Mouse (Mus musculus): Measurements from ENCODE around the gene Cdiptos. TPM values are rescaled to one million over a fixed set of nuclear protein-coding genes. Genes with fewer than 3 reads are reported as not detected.
A peak's percentile ranks its signal among the peaks of the same experiment; 100 is the strongest.

Gene Cdiptos
- polyA plus RNA-seq, 1 experiment from 2014 or later, result 0.92 TPM

GRCm38 (mm10) chr7:127012374-127012773 lies 36.5 kb upstream of the Cdiptos start:
- no peaks in the 10 kb centered on the region for H3K27me3 ChIP-seq
- H3K27ac ChIP-seq, result no peak overlapping the region
- no peak overlapping the region for H3K4me3 ChIP-seq
- no peak overlapping the region for H3K9ac ChIP-seq
- peaks cover 38% of the 10 kb centered on the region for H3K36me3 ChIP-seq
- no peak overlapping the region for H3K4me2 ChIP-seq (replicated peaks)
- no peaks in the 10 kb centered on the region for H3K9me3 ChIP-seq (replicated peaks)
- peaks cover 32% of the 10 kb centered on the region for H3K4me1 ChIP-seq
- ATAC-seq (ENCODE audit: low FRiP score), result no peak
- 88% methylated on average over 6 of the region's 6 CpGs for whole genome bisulfite sequencing

- Histone ChIP-seq H3K36me3 (peaks cover 38% of the 10 kb centered on the region), H3K4me2 (replicated peaks) (no peak overlapping the region), H3K9ac (no peak overlapping the region), H3K4me3 (no peak overlapping the region), H3K27me3 (no peaks in the 10 kb centered on the region), H3K27ac (no peak overlapping the region; the same call in 1 of the 2 replicates), H3K4me1 (peaks cover 32% of the 10 kb centered on the region), H3K9me3 (replicated peaks) (no peaks in the 10 kb centered on the region)
- no peak for ATAC-seq (ENCODE audit: low FRiP score)
- 75% methylated on average over 2 of the region's 2 CpGs for WGBS
These were observed 35.8 kb upstream of the Cdiptos start for GRCm38 (mm10) chr7:127011717-127012116.

GRCm38 (mm10) chr7:127011051-127011450 lies 35.2 kb upstream of the Cdiptos start:
- no peak overlapping the region for H3K27ac ChIP-seq
- H3K4me3 ChIP-seq, result no peak overlapping the region
- no peak for ATAC-seq (ENCODE audit: low FRiP score)
- H3K9me3 ChIP-seq (replicated peaks), result no peaks in the 10 kb centered on the region
- H3K27me3 ChIP-seq, result no peaks in the 10 kb centered on the region
- H3K9ac ChIP-seq, result no peak overlapping the region
- H3K4me2 ChIP-seq (replicated peaks), result no peak overlapping the region
- peaks cover 31% of the 10 kb centered on the region for H3K4me1 ChIP-seq
- peaks cover 38% of the 10 kb centered on the region for H3K36me3 ChIP-seq
- WGBS, result 96% methylated on average over 2 of the region's 2 CpGs

- Histone ChIP-seq H3K4me1 (peaks cover 15% of the 10 kb centered on the region), H3K9me3 (replicated peaks) (no peaks in the 10 kb centered on the region), H3K4me3 (no peak overlapping the region), H3K36me3 (peaks cover 27% of the 10 kb centered on the region), H3K27me3 (no peaks in the 10 kb centered on the region), H3K27ac (peak overlapping the region; percentile 71; the same call in 1 of the 2 replicates), H3K9ac (no peak overlapping the region), H3K4me2 (replicated peaks) (no peak overlapping the region)
- WGBS, result 84% methylated on average over 17 of the region's 17 CpGs
- ATAC-seq (ENCODE audit: low FRiP score), result no peak
These were observed 33.6 kb upstream of the Cdiptos start for GRCm38 (mm10) chr7:127009307-127010085.

- Histone ChIP-seq H3K9me3 (replicated peaks) (no peaks in the 10 kb centered on the region), H3K4me2 (replicated peaks) (no peak overlapping the region), H3K27ac (peak overlapping the region; percentile 71), H3K9ac (no peak overlapping the region), H3K4me1 (peaks cover 10% of the 10 kb centered on the region), H3K4me3 (no peak overlapping the region), H3K36me3 (peaks cover 17% of the 10 kb centered on the region), H3K27me3 (no peaks in the 10 kb centered on the region)
- ATAC-seq (ENCODE audit: low FRiP score), result peak; percentile 57
- WGBS, result 66% methylated on average over 9 of the region's 9 CpGs
These were observed 32.5 kb upstream of the Cdiptos start for GRCm38 (mm10) chr7:127008239-127009019.

GRCm38 (mm10) chr7:127007313-127008024 lies 31.6 kb upstream of the Cdiptos start:
- Histone ChIP-seq H3K36me3 (peaks cover 7% of the 10 kb centered on the region), H3K27me3 (no peaks in the 10 kb centered on the region), H3K4me1 (peaks cover 7% of the 10 kb centered on the region), H3K4me2 (replicated peaks) (no peak overlapping the region), H3K4me3 (no peak overlapping the region), H3K9ac (no peak overlapping the region), H3K27ac (no peak overlapping the region; the same call in 1 of the 2 replicates), H3K9me3 (replicated peaks) (no peaks in the 10 kb centered on the region)
- WGBS, result 85% methylated on average over 6 of the region's 6 CpGs
- ATAC-seq (ENCODE audit: low FRiP score), result no peak

- Histone ChIP-seq H3K27ac (no peak overlapping the region), H3K9me3 (replicated peaks) (no peaks in the 10 kb centered on the region), H3K4me1 (peaks cover 7% of the 10 kb centered on the region), H3K36me3 (no peaks in the 10 kb centered on the region), H3K9ac (no peak overlapping the region), H3K27me3 (no peaks in the 10 kb centered on the region), H3K4me2 (replicated peaks) (no peak overlapping the region), H3K4me3 (no peak overlapping the region)
- no peak for ATAC-seq (ENCODE audit: low FRiP score)
- 90% methylated on average over 4 of the region's 4 CpGs for WGBS
These were observed 28.4 kb upstream of the Cdiptos start for GRCm38 (mm10) chr7:127004122-127004875.

- H3K4me3 ChIP-seq, result no peak overlapping the region
- ATAC-seq (ENCODE audit: low FRiP score), result no peak
- 92% methylated on average over 5 of the region's 5 CpGs for WGBS
- no peaks in the 10 kb centered on the region for H3K36me3 ChIP-seq
- no peaks in the 10 kb centered on the region for H3K9me3 ChIP-seq (replicated peaks)
- peaks cover 4% of the 10 kb centered on the region for H3K4me1 ChIP-seq
- no peak overlapping the region for H3K9ac ChIP-seq
- H3K4me2 ChIP-seq (replicated peaks), result no peak overlapping the region
- no peak overlapping the region for H3K27ac ChIP-seq
- no peaks in the 10 kb centered on the region for H3K27me3 ChIP-seq
These were observed 27.7 kb upstream of the Cdiptos start for GRCm38 (mm10) chr7:127003620-127004019.

GRCm38 (mm10) chr7:126999568-126999967 lies 23.7 kb upstream of the Cdiptos start:
- H3K4me1 ChIP-seq, result no peaks in the 10 kb centered on the region
- no peak for ATAC-seq (ENCODE audit: low FRiP score)
- H3K27me3 ChIP-seq, result no peaks in the 10 kb centered on the region
- no peak overlapping the region for H3K27ac ChIP-seq
- no peak overlapping the region for H3K9ac ChIP-seq
- H3K36me3 ChIP-seq, result no peaks in the 10 kb centered on the region
- WGBS, result 84% methylated on average over 10 of the region's 10 CpGs
- no peak overlapping the region for H3K4me3 ChIP-seq
- no peak overlapping the region for H3K4me2 ChIP-seq (replicated peaks)
- H3K9me3 ChIP-seq (replicated peaks), result 0 out of 2 replicates have a peak, but pooled peaks cover 3% of the 10 kb centered on the region

DNA sequence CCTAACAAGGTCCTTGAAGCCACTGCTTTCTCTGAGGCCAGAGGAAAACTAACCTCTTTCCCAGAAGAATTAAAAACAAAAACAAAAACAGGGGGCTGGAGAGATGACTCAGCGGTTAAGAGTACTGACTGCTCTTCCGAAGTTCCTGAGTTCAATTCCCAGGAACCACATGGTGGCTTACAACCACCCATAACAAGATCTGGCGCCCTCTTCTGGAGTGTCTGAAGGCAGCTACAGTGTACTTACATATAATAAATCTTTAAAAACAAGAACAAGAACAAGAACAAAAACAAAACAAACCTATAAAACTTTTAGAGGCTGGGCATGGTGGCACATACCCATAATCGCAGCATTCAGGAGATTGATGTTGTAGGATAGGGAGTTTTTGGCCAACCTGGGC lies 20.6 kb upstream of the Cdiptos start:
- no peak overlapping the region for H3K4me2 ChIP-seq (replicated peaks)
- no peak overlapping the region for H3K4me3 ChIP-seq
- H3K27ac ChIP-seq, result no peak overlapping the region
- 77% methylated on average over 4 of the region's 4 CpGs for WGBS
- H3K9ac ChIP-seq, result no peak overlapping the region
- H3K9me3 ChIP-seq (replicated peaks), result 0 out of 2 replicates have a peak, but pooled peaks cover 3% of the 10 kb centered on the region
- ATAC-seq (ENCODE audit: low FRiP score), result no peak
- no peaks in the 10 kb centered on the region for H3K27me3 ChIP-seq
- 0 out of 2 replicates have a peak, but pooled peaks cover 2% of the 10 kb centered on the region for H3K4me1 ChIP-seq
- no peaks in the 10 kb centered on the region for H3K36me3 ChIP-seq

GRCm38 (mm10) chr7:126988816-126989215 lies 12.9 kb upstream of the Cdiptos start:
- no peaks in the 10 kb centered on the region for H3K9me3 ChIP-seq (replicated peaks)
- ATAC-seq (ENCODE audit: low FRiP score), result no peak
- H3K4me1 ChIP-seq, result 0 out of 2 replicates have a peak, but pooled peaks cover 2% of the 10 kb centered on the region
- no peak overlapping the region for H3K4me2 ChIP-seq (replicated peaks)
- no peak overlapping the region for H3K4me3 ChIP-seq
- H3K27ac ChIP-seq, result no peak overlapping the region
- no peaks in the 10 kb centered on the region for H3K36me3 ChIP-seq
- no peaks in the 10 kb centered on the region for H3K27me3 ChIP-seq
- no peak overlapping the region for H3K9ac ChIP-seq
- WGBS, result 72% methylated on average over 8 of the region's 8 CpGs
